Mouse (Mus musculus): Measurements from ENCODE around the gene Vstm4.

DNA sequence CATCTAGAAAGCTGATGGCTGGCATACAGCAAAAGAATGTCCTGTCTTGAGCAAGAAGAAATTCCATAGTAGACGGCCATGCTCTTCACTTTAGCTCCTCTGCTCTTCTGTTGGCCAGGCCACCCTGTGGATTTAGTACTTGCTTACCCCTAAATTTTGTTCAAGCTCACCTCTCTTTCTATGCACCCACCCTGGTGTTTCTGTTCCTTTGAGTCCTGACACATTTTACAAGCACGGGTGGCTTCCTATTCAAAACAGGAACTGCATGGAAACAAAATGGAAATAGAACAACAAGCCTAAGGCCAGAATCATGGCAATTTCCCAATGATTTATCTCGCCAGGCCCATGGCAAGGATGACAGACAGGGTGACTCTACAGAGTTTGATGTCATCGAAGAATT is 33.7 kb upstream of the Vstm4 start:
- TF ChIP-seq MAFK (IDR thresholded peaks at IDR 0.05; ENCODE audit: insufficient read depth, low read depth, low read length), result no peak
- TF ChIP-seq ZNF384 (IDR thresholded peaks at IDR 0.05; ENCODE audit: low read depth, low read length), result no peak
- TF ChIP-seq HCFC1 (IDR thresholded peaks at IDR 0.05; ENCODE audit: borderline replicate concordance, insufficient read depth, low read length), result no peak
- no peak for TF ChIP-seq CHD2 (IDR thresholded peaks at IDR 0.05; ENCODE audit: low read depth, low read length)

All from ES-E14 (cell line).